Mouse (Mus musculus) myocyte (in vitro differentiated cells): ENCODE data around the gene Ccdc47. TPM values are rescaled to one million over a fixed set of nuclear protein-coding genes. Genes with fewer than 3 reads are reported as not detected.

Source experiments
- H3K27me3 ChIP-seq: one replicate; pipeline ENCODE4 v1.6.1; 2011; ENCODE audit not compliant: control insufficient read depth, insufficient read depth, insufficient read length
- H3K36me3 ChIP-seq: one replicate; pipeline ENCODE4 v1.6.1; 2011; ENCODE audit not compliant: control insufficient read depth, insufficient read depth
- H3K4me2 ChIP-seq: one replicate; pipeline ENCODE4 v1.6.1; 2011; ENCODE audit warnings: low read depth, control low read depth
- H3K4me3 ChIP-seq: one replicate; pipeline ENCODE4 v1.5.1; 2011; ENCODE audit warnings: mild to moderate bottlenecking, control low read depth, moderate library complexity
- H3K79me2 ChIP-seq: one replicate; pipeline ENCODE4 v1.6.1; 2011; ENCODE audit not compliant: control insufficient read depth, insufficient read depth
- H3ac ChIP-seq: one replicate; pipeline ENCODE4 v1.6.1; 2011; ENCODE audit not compliant: control insufficient read depth, insufficient read length
- CEBPB ChIP-seq: IDR thresholded peaks from 2 replicates; pipeline ENCODE4 v1.6.1; 2011; ENCODE audit warnings: mild to moderate bottlenecking, moderate library complexity; ENCODE audit not compliant: poor library complexity, insufficient read depth, severe bottlenecking
- E2F4 ChIP-seq: IDR thresholded peaks from one replicate; pipeline ENCODE4 v1.6.1; 2011; ENCODE audit warnings: mild to moderate bottlenecking, control low read depth, moderate library complexity; ENCODE audit not compliant: insufficient read depth
- MAX ChIP-seq: IDR thresholded peaks from one replicate; pipeline ENCODE4 v1.6.1; 2011; ENCODE audit warnings: low read depth, mild to moderate bottlenecking, control low read depth
- MYOD1 ChIP-seq, 3 experiments: IDR thresholded peaks; one replicate each; pipeline ENCODE4 v1.6.1; 2011; ENCODE audit warnings: control low read depth in 2 of 3, low read depth in 2 of 3, mild to moderate bottlenecking in 2 of 3, moderate library complexity in 1 of 3; ENCODE audit not compliant: insufficient read length in 2 of 3, control insufficient read depth in 1 of 3
- MYOG ChIP-seq, 3 experiments: IDR thresholded peaks; one replicate each; pipeline ENCODE4 v1.6.1; 2011; ENCODE audit warnings: control low read depth in 2 of 3, low read depth in 2 of 3, mild to moderate bottlenecking in 2 of 3; ENCODE audit not compliant: insufficient read length in 2 of 3, control insufficient read depth in 1 of 3, insufficient read depth in 1 of 3
- POLR2A ChIP-seq: IDR thresholded peaks from one replicate; pipeline ENCODE4 v1.6.1; 2011; ENCODE audit warnings: low read depth, mild to moderate bottlenecking, control low read depth, moderate library complexity; ENCODE audit not compliant: insufficient read length
- POLR2AphosphoS2 ChIP-seq: IDR thresholded peaks from one replicate; pipeline ENCODE4 v1.6.1; 2011; ENCODE audit warnings: low read depth, control low read depth; ENCODE audit not compliant: insufficient read length
- REST ChIP-seq: IDR thresholded peaks from one replicate; pipeline ENCODE4 v1.6.1; 2011; ENCODE audit warnings: mild to moderate bottlenecking, control low read depth, moderate library complexity; ENCODE audit not compliant: insufficient read depth, insufficient read length
- SRF ChIP-seq: IDR thresholded peaks from one replicate; pipeline ENCODE4 v1.6.1; 2011; ENCODE audit warnings: low read depth; ENCODE audit not compliant: control insufficient read depth, insufficient read length
- TCF12 ChIP-seq: IDR thresholded peaks from one replicate; pipeline ENCODE4 v1.6.1; 2011; ENCODE audit warnings: mild to moderate bottlenecking, control low read depth; ENCODE audit not compliant: poor library complexity, insufficient read depth, severe bottlenecking
- TCF3 ChIP-seq: IDR thresholded peaks from one replicate; pipeline ENCODE4 v1.6.1; 2011; ENCODE audit warnings: low read depth, control low read depth; ENCODE audit not compliant: insufficient read length
- USF1 ChIP-seq: IDR thresholded peaks from one replicate; pipeline ENCODE4 v1.6.1; 2011; ENCODE audit warnings: low read depth, mild to moderate bottlenecking, control low read depth, moderate library complexity
- polyA plus RNA-seq: library from polyadenylated mRNA; unstranded; fragments of >200 nt; fragmentation: generic; extraction: Trizol; gene quantifications from one replicate; pipeline ENCODE4 v1.2.1, GENCODE M21; 2012; ENCODE audit warnings: missing spikeins

Ccdc47 gene
- polyA plus RNA-seq, 1 experiment = 31.6 TPM

- Histone ChIP-seq H3ac (no peak overlapping the region), H3K36me3 (no peaks in the 10 kb centered on the region), H3K27me3 (no peaks in the 10 kb centered on the region), H3K79me2 (no peaks in the 10 kb centered on the region), H3K4me2 (no peak overlapping the region), H3K4me3 (no peak overlapping the region)
- no peak for TF ChIP-seq TCF12
- no peak for TF ChIP-seq CEBPB
- no peak for TF ChIP-seq MYOD1 (IDR thresholded peaks at IDR 0.05; ENCODE audit: control insufficient read depth in 1 of 3, insufficient read length in 2 of 3, low read depth in 2 of 3)
- no peak for TF ChIP-seq POLR2AphosphoS2
- no peak for TF ChIP-seq E2F4
- no peak for TF ChIP-seq SRF
- TF ChIP-seq MYOG (IDR thresholded peaks at IDR 0.05; ENCODE audit: control insufficient read depth in 1 of 3, insufficient read depth in 1 of 3, insufficient read length in 2 of 3, low read depth in 2 of 3) = no peak
- no peak for TF ChIP-seq REST
- no peak for TF ChIP-seq POLR2A
- no peak for TF ChIP-seq USF1
- TF ChIP-seq TCF3 = no peak
- TF ChIP-seq MAX = no peak
These were observed 35.7 kb downstream of the Ccdc47 start for GRCm38 (mm10) chr11:106180449-106180801.

GRCm38 (mm10) chr11:106179711-106180448, 36.3 kb downstream of the Ccdc47 start:
- Histone ChIP-seq H3K27me3 (no peaks in the 10 kb centered on the region), H3K36me3 (no peaks in the 10 kb centered on the region), H3K4me2 (no peak overlapping the region), H3K4me3 (no peak overlapping the region), H3K79me2 (no peaks in the 10 kb centered on the region), H3ac (no peak overlapping the region)
- TF ChIP-seq TCF12 = no peak
- TF ChIP-seq E2F4 = no peak
- TF ChIP-seq MYOD1 (IDR thresholded peaks at IDR 0.05; ENCODE audit: control insufficient read depth in 1 of 3, insufficient read length in 2 of 3, low read depth in 2 of 3) = no peak
- TF ChIP-seq MAX = no peak
- no peak for TF ChIP-seq CEBPB
- TF ChIP-seq SRF = no peak
- no peak for TF ChIP-seq POLR2AphosphoS2
- no peak for TF ChIP-seq MYOG (IDR thresholded peaks at IDR 0.05; ENCODE audit: control insufficient read depth in 1 of 3, insufficient read depth in 1 of 3, insufficient read length in 2 of 3, low read depth in 2 of 3)
- TF ChIP-seq TCF3 = no peak
- no peak for TF ChIP-seq POLR2A
- TF ChIP-seq REST = no peak

DNA sequence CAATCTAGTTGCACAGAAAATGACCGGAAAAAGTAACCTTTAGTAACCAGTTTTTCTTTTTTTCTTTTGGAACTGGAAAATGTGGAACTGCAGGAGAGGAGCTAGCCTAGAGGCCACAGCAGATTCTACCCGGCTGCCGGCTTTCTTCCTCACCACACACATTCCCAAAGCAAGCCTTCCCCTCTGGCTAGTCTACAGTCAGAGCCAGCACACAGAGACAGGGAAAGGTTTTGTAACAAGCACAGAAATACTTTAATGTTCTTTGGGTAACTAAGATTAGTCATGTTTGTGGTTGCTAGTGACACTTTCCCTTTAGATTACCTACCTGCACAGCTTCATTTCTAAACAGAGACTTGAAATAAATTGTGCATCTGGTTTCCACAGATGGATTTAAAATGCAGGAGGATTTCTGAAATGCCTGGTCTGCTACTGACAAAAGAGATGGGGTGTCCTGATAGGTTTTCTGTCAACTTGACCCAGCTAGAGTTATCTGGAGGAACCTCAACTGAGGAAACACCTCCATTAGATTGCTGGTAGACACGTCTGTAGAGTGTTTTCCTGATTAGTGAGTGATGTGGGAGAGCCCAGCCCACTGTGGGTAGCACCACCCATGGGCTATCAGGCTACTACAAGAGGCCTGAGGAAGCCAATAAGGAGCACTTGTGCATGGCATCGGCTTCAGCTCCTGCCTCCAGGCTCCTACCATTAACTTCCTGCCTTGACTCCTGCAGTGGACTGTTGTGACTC, 37.9 kb downstream of the Ccdc47 start:
- H3K27me3 ChIP-seq = no peaks in the 10 kb centered on the region
- H3ac ChIP-seq = no peak overlapping the region
- no peaks in the 10 kb centered on the region for H3K79me2 ChIP-seq
- H3K36me3 ChIP-seq = no peaks in the 10 kb centered on the region
- H3K4me3 ChIP-seq = no peak overlapping the region
- TF ChIP-seq USF1 (no peak), REST (no peak), POLR2AphosphoS2 (no peak), MAX (no peak), TCF12 (no peak), POLR2A (no peak), E2F4 (no peak), CEBPB (no peak), SRF (no peak), MYOG (IDR thresholded peaks at IDR 0.05; ENCODE audit: control insufficient read depth in 1 of 3, insufficient read depth in 1 of 3, insufficient read length in 2 of 3, low read depth in 2 of 3) (no peak), TCF3 (no peak), MYOD1 (IDR thresholded peaks at IDR 0.05; ENCODE audit: control insufficient read depth in 1 of 3, insufficient read length in 2 of 3, low read depth in 2 of 3) (no peak)
- no peak overlapping the region for H3K4me2 ChIP-seq

DNA sequence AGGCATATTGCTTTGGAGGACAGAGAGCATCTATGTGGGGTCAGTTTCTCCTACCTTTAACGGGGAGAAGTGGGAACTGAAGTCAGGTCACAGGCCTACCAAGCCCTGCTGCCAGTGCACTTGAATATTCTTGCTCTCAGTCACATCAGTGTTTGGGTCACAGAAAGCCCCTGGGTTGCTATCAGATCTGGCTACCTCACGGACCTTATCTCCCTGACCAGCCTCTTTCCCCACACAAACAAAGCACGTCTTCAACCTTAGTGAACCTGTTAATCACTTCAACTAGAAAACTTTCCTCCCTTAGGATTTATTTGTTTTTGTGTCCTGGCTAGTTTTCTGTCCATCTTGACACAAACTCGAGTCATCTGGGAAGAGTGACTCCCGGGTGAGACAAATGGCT, 39.8 kb downstream of the Ccdc47 start:
- Histone ChIP-seq H3K27me3 (no peaks in the 10 kb centered on the region), H3K36me3 (no peaks in the 10 kb centered on the region), H3ac (no peak overlapping the region), H3K4me2 (no peak overlapping the region), H3K79me2 (no peaks in the 10 kb centered on the region), H3K4me3 (no peak overlapping the region)
- TF ChIP-seq MYOD1 (IDR thresholded peaks at IDR 0.05; ENCODE audit: control insufficient read depth in 1 of 3, insufficient read length in 2 of 3, low read depth in 2 of 3) (no peak), TCF3 (no peak), SRF (no peak), POLR2AphosphoS2 (no peak), MYOG (IDR thresholded peaks at IDR 0.05; ENCODE audit: control insufficient read depth in 1 of 3, insufficient read depth in 1 of 3, insufficient read length in 2 of 3, low read depth in 2 of 3) (no peak), POLR2A (no peak), USF1 (no peak), REST (no peak), CEBPB (no peak), E2F4 (no peak), TCF12 (no peak), MAX (no peak)
